Mouse (Mus musculus) megakaryocyte-erythroid progenitor cell, adult 5-6 weeks (primary cell): ENCODE results near the gene Capn10. TPM values are rescaled to one million over a fixed set of nuclear protein-coding genes. Genes with fewer than 3 reads are reported as not detected.

ENCODE experiments used
- ATAC-seq: replicated peaks from 2 replicates; pipeline ENCODE4 v1.8.0; 2016; ENCODE audit warnings: mild to moderate bottlenecking, inconsistent platforms; ENCODE audit not compliant: severe bottlenecking, poor library complexity, low FRiP score, low TSS enrichment
- total RNA-seq, 2 experiments: library from RNA; stranded (forward) in 1 of 2; stranded (reverse) in 1 of 2; fragments of 200-1000, 215-1000 nt in 1 of 2; fragments of >200 nt in 1 of 2; fragmentation: Nextera tagmentation in 1 of 2; gene quantifications; 2 replicates each; pipeline ENCODE4 v1.2.3; 2014 to 2017

Gene Capn10
- total RNA-seq (2014; fragmentation: Nextera tagmentation) = 13.2 and 19.5 TPM in 2 replicates
- 8.5 and 11.4 TPM in 2 replicates for total RNA-seq (2017)

GRCm38 (mm10) chr1:92934182-92934827 is at the start of gene Capn10:
TSS of gene Capn10 (plus strand) at chr1:92934376.
- ATAC-seq = peak; percentile 93

- no peak for ATAC-seq
These were observed 45.1 kb upstream of the Capn10 start for GRCm38 (mm10) chr1:92888901-92889655.

- no peak for ATAC-seq
These were observed 41.4 kb upstream of the Capn10 start for GRCm38 (mm10) chr1:92892791-92893190.

GRCm38 (mm10) chr1:92893896-92894295 is 40.3 kb upstream of the Capn10 start:
- ATAC-seq = no peak

- ATAC-seq = peak; percentile 95
These were observed 39.1 kb upstream of the Capn10 start for GRCm38 (mm10) chr1:92895089-92895488.

GRCm38 (mm10) chr1:92902786-92903185 is 31.4 kb upstream of the Capn10 start, which contains the start of gene Ankmy1:
TSS of gene Ankmy1 (minus strand) at chr1:92902906.
- ATAC-seq = peak; percentile 29

- ATAC-seq = no peak
These were observed 30.5 kb upstream of the Capn10 start for GRCm38 (mm10) chr1:92903627-92904026.

- ATAC-seq = no peak
These were observed 28.4 kb upstream of the Capn10 start for GRCm38 (mm10) chr1:92905703-92906310.

- ATAC-seq = peak; percentile 68
These were observed 27.2 kb upstream of the Capn10 start, which contains the start of gene Dusp28 for GRCm38 (mm10) chr1:92906779-92907631. TSS of gene Dusp28 (plus strand) at chr1:92906981.

GRCm38 (mm10) chr1:92907632-92908360 is 26.4 kb upstream of the Capn10 start:
- peak; percentile 35 for ATAC-seq

GRCm38 (mm10) chr1:92908664-92909063 is 25.5 kb upstream of the Capn10 start:
- ATAC-seq = no peak

GRCm38 (mm10) chr1:92909068-92909467 is 25.1 kb upstream of the Capn10 start:
- no peak for ATAC-seq

- peak; percentile 43 for ATAC-seq
These were observed 23.8 kb upstream of the Capn10 start, which contains the start of gene Rnpepl1 for GRCm38 (mm10) chr1:92910239-92910885. TSS of gene Rnpepl1 (plus strand) at chr1:92910783.

- ATAC-seq = no peak
These were observed 23.1 kb upstream of the Capn10 start for GRCm38 (mm10) chr1:92910925-92911720.

GRCm38 (mm10) chr1:92911721-92912138 is 22.4 kb upstream of the Capn10 start:
- 0 out of 2 replicates have a peak, but pooled peaks have one; percentile 10 for ATAC-seq

GRCm38 (mm10) chr1:92912286-92912685 is 21.9 kb upstream of the Capn10 start:
- 0 out of 2 replicates have a peak, but pooled peaks have one; percentile 32 for ATAC-seq

GRCm38 (mm10) chr1:92914239-92914638 is 19.9 kb upstream of the Capn10 start:
- ATAC-seq = no peak
